Mouse (Mus musculus): ENCODE measurements at regions not wholly inside any gene's neighbourhood (a gene's known extent, or its start where the extent isn't known, plus 50 kb on each side); places are given as distances from the start of the nearest gene placed in this dataset.
A peak's percentile ranks its signal among the peaks of the same experiment; 100 is the strongest.
"Not testable (repeated sequence)": the region's sequence is repeated elsewhere in the genome, so short reads cannot be mapped to it uniquely, and the experiment has no call there.

GRCm38 (mm10) chr2:11051621-11052020 lies 120.3 kb upstream of the Prkcq start:
- H3K9ac ChIP-seq: no peak overlapping the region
- no peak overlapping the region for H3K4me2 ChIP-seq
- no peaks in the 10 kb centered on the region for H3K9me3 ChIP-seq (replicated peaks)
- H3K36me3 ChIP-seq (replicated peaks): no peaks in the 10 kb centered on the region
- ATAC-seq (ENCODE audit: insufficient read depth): no peak
- H3K27me3 ChIP-seq: no peaks in the 10 kb centered on the region
- no peak overlapping the region for H3K4me3 ChIP-seq (replicated peaks)
- WGBS (ENCODE audit: insufficient replicate concordance): 63% methylated on average over 7 of the region's 7 CpGs
- H3K4me1 ChIP-seq (replicated peaks): no peaks in the 10 kb centered on the region
- H3K27ac ChIP-seq (replicated peaks): no peak overlapping the region

DNA sequence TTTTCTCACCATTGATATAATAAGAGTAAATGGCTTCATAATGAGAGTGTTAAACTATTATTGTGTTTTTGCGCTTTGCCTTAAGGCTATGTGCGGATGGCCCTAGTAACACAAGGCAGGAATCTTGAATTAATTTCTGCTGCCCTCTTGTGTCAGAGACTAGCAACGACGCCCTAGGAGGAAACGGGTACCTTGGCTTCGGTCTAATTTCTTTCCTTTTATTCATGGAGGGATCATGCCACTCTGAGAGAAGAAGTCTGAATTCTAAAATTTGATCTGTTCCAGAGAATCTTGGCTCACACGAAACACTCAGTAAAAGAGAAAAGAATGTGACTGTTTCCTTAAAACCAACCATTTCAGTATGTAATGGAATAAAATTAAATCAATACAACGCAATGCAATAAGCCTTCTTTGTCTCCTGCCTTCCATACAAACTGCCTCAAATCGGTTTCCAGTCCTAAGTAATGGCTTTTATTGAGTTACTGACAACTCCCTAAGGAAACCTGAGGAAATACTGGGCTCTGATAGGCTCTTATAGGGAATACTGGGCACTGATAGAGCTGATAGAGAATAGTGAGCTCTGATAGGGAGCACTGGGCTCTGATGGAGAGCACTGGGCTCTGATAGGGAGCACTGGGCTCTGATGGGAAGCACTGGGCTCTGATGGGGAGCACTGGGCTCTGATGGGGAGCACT lies 112.0 kb upstream of the Prkcq start:
- no peak for ATAC-seq (ENCODE audit: insufficient read depth)
- 24% methylated on average over 9 of the region's 9 CpGs for WGBS (ENCODE audit: insufficient replicate concordance)
- H3K36me3 ChIP-seq (replicated peaks): no peaks in the 10 kb centered on the region

GRCm38 (mm10) chr2:11067384-11067783 lies 104.5 kb upstream of the Prkcq start:
- 53% methylated on average over 4 of the region's 4 CpGs for WGBS (ENCODE audit: insufficient replicate concordance)

More for the DNA sequence above, 112.0 kb upstream of the Prkcq start:
- Histone ChIP-seq H3K4me3 (replicated peaks) (no peak overlapping the region), H3K4me2 (no peak overlapping the region), H3K27ac (replicated peaks) (no peak overlapping the region), H3K9ac (no peak overlapping the region), H3K4me1 (replicated peaks) (no peaks in the 10 kb centered on the region), H3K27me3 (no peaks in the 10 kb centered on the region), H3K9me3 (replicated peaks) (no peaks in the 10 kb centered on the region)

DNA sequence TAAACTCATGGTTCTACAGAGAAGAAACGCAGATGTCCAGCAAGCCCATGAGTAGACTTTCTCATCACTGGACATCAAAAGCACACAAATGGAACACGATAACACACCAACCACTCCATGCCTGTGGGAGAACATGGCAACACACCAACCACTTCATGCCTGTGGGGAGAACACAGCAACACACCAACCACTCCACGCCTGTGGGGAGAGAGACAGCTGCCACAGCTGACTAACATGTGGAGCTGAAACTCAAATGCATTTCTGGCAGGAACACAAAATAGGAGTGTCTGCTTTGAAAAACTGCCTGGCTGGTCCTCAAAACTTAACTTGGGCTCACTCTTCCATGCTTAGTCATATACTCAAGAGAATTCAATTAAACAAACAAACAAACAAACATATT lies 88.4 kb upstream of the Prkcq start:
- H3K27me3 ChIP-seq: no peaks in the 10 kb centered on the region
- 65% methylated on average over 3 of the region's 3 CpGs for WGBS (ENCODE audit: insufficient replicate concordance)

More at GRCm38 (mm10) chr2:11067384-11067783, 104.5 kb upstream of the Prkcq start:
- Histone ChIP-seq H3K27me3 (no peaks in the 10 kb centered on the region), H3K36me3 (replicated peaks) (no peaks in the 10 kb centered on the region), H3K4me1 (replicated peaks) (no peaks in the 10 kb centered on the region), H3K4me3 (replicated peaks) (no peak overlapping the region), H3K27ac (replicated peaks) (no peak overlapping the region), H3K9me3 (replicated peaks) (no peaks in the 10 kb centered on the region), H3K9ac (no peak overlapping the region), H3K4me2 (no peak overlapping the region)
- no peak for ATAC-seq (ENCODE audit: insufficient read depth)

DNA sequence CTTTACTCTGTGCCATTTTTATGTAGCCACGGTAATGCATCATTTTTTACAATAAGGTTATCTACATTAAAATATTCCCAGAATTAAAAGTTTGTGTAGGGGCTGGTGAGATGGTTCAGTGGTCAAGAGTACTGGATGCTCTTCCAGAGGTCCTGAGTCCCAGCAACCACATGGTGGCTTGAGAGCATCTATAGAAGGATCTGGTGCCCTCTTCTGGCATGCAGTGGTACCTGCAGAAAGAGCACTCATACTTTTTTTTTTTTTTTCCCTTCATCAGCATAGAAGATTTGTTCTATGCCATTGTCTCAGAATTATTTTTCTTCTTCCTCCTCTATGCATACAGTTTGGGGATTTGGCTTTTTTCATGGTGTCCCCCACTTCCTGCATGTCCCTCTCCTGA lies 84.9 kb upstream of the Prkcq start:
- no peak for ATAC-seq (ENCODE audit: insufficient read depth)
- no peaks in the 10 kb centered on the region for H3K9me3 ChIP-seq (replicated peaks)
- H3K9ac ChIP-seq: no peak overlapping the region
- H3K4me2 ChIP-seq: no peak overlapping the region
- no peak overlapping the region for H3K4me3 ChIP-seq (replicated peaks)
- no peak overlapping the region for H3K27ac ChIP-seq (replicated peaks)
- H3K4me1 ChIP-seq (replicated peaks): no peaks in the 10 kb centered on the region
- whole genome bisulfite sequencing (ENCODE audit: insufficient replicate concordance): 16% methylated on average over 1 of the region's 1 CpGs
- H3K36me3 ChIP-seq (replicated peaks): no peaks in the 10 kb centered on the region
- no peaks in the 10 kb centered on the region for H3K27me3 ChIP-seq

More for the DNA sequence above, 88.4 kb upstream of the Prkcq start:
- Histone ChIP-seq H3K4me2 (no peak overlapping the region), H3K4me1 (replicated peaks) (no peaks in the 10 kb centered on the region), H3K9me3 (replicated peaks) (no peaks in the 10 kb centered on the region), H3K9ac (no peak overlapping the region), H3K36me3 (replicated peaks) (no peaks in the 10 kb centered on the region), H3K27ac (replicated peaks) (no peak overlapping the region), H3K4me3 (replicated peaks) (no peak overlapping the region)
- ATAC-seq (ENCODE audit: insufficient read depth): no peak

DNA sequence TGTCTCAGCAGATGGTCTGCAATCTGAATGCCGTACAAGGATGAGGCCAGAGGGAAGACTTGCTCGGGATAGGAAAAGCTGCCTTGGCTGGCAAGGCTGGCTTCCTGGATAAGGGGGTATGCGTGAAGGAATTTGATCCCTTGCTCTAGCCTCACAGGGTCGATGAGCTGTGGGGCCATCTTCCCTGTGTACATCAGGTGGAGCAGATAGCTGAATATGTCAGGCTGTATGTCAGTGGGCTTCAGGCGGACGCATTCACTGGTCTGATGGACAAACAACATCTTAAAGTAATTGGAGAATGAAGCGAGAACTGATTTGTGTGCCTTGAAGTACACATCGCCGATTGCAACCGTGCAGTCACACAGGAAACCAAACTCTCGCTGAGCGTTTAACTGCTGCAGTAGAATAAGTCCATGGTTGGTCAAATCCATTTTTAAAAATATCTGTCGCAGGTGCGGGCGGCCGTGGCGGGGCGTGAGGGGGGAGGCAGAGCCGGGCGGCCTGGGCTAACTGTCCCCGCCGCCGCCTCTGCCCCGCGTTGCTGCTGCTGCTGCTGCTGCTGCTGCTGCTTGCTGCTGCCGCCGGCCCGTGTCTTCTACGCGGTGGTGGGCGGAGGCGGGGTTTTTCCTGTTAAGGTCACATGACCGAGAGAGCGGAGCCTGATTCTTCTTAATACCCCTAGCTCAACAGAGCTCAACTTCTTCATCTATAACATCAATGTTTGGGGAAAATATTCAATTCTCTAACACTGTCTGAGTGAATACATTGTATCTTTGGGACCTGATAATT lies 71.9 kb upstream of the Prkcq start:
- peak overlapping the region; percentile 36; the same call in 1 of the 2 replicates for H3K4me2 ChIP-seq
- H3K4me1 ChIP-seq (replicated peaks); H3K36me3 ChIP-seq (replicated peaks); H3K27ac ChIP-seq (replicated peaks); H3K4me3 ChIP-seq (replicated peaks); H3K9me3 ChIP-seq (replicated peaks); H3K9ac ChIP-seq; H3K27me3 ChIP-seq; ATAC-seq (ENCODE audit: insufficient read depth): not testable (repeated sequence)
- WGBS (ENCODE audit: insufficient replicate concordance): 40% methylated on average over 34 of the region's 34 CpGs

- H3K4me1 ChIP-seq (replicated peaks): no peaks in the 10 kb centered on the region
- H3K9me3 ChIP-seq (replicated peaks): no peaks in the 10 kb centered on the region
- no peak overlapping the region for H3K9ac ChIP-seq
- ATAC-seq (ENCODE audit: insufficient read depth): no peak
- H3K27ac ChIP-seq (replicated peaks): no peak overlapping the region
- no peak overlapping the region for H3K4me3 ChIP-seq (replicated peaks)
- no peak overlapping the region for H3K4me2 ChIP-seq
- WGBS (ENCODE audit: insufficient replicate concordance): 33% methylated on average over 8 of the region's 8 CpGs
- H3K36me3 ChIP-seq (replicated peaks): no peaks in the 10 kb centered on the region
- no peaks in the 10 kb centered on the region for H3K27me3 ChIP-seq
These were observed 58.7 kb upstream of the Prkcq start for GRCm38 (mm10) chr2:11113191-11113590.

DNA sequence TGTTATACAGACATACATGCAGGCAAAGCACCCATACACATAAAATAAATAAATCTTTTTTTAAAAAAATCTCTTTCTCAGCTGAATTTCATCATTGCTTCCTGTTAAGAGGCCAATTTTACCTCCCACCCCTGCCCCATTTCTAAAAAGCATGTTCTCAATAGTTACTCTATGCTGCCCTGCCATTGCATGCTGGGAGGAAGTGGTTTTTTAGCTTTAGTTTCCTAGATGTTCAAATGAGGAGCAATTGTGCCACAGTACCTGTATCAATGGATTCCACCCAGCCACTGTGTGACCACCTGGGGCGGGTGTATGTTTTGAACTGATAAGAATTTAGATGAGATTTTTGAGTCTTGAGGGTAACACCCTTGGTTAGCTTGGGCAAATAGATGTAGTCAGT lies 53.3 kb upstream of the Prkcq start:
- Histone ChIP-seq H3K4me1 (replicated peaks) (no peaks in the 10 kb centered on the region), H3K9ac (no peak overlapping the region), H3K4me3 (replicated peaks) (no peak overlapping the region), H3K9me3 (replicated peaks) (no peaks in the 10 kb centered on the region), H3K4me2 (no peak overlapping the region), H3K36me3 (replicated peaks) (no peaks in the 10 kb centered on the region), H3K27ac (replicated peaks) (no peak overlapping the region), H3K27me3 (no peaks in the 10 kb centered on the region)
- WGBS (ENCODE audit: insufficient replicate concordance): 33% methylated on average over 1 of the region's 1 CpGs
- no peak for ATAC-seq (ENCODE audit: insufficient read depth)

GRCm38 (mm10) chr2:11119301-11119700 lies 52.6 kb upstream of the Prkcq start:
- WGBS (ENCODE audit: insufficient replicate concordance): 37% methylated on average over 9 of the region's 9 CpGs
- Histone ChIP-seq H3K36me3 (replicated peaks) (no peaks in the 10 kb centered on the region), H3K27me3 (no peaks in the 10 kb centered on the region), H3K9me3 (replicated peaks) (no peaks in the 10 kb centered on the region), H3K4me2 (no peak overlapping the region), H3K4me1 (replicated peaks) (no peaks in the 10 kb centered on the region), H3K27ac (replicated peaks) (no peak overlapping the region), H3K4me3 (replicated peaks) (no peak overlapping the region), H3K9ac (no peak overlapping the region)
- no peak for ATAC-seq (ENCODE audit: insufficient read depth)
